Comparison of ENCODE assay signal across 10 mouse cellular contexts in genomic region chr6:64734441-64735320, GRCm38 (mm10). TPM values are rescaled to one million over a fixed set of nuclear protein-coding genes. Genes with fewer than 3 reads are reported as not detected.
DNase-seq lines count a peak whose midpoint lies in the region; ATAC-seq and TF ChIP-seq lines count a peak whose summit lies in the region.
"Had no signal": no experiment of that assay in that cellular context is flagged by ENCODE, and none has a peak within 500 bp of the region (broad histone marks: within the 10 kb centered on the region; RNA-seq: fewer than 3 reads in every experiment).

No protein-coding gene starts in this region.

- peak; percentile 75 for DNase-seq in heart, embryonic 10.5 days (ENCODE audit: low spot score)
- DNase-seq in heart, adult 18-20 months: no peak
- no peak for DNase-seq in ES-E14 (ENCODE audit: low read depth, low spot score)
- DNase-seq in embryonic facial prominence, embryonic 10.5 days (ENCODE audit: low spot score): peak; percentile 64
- DNase-seq in natural killer cell, adult 2 months (ENCODE audit: low spot score in 2 of 2): no peak

- H3K36me3 ChIP-seq in heart, embryonic 10.5 days: no peaks in the 10 kb centered on the region
- no peaks in the 10 kb centered on the region for H3K36me3 ChIP-seq in ES-E14 (ENCODE audit: control insufficient read depth, insufficient read depth, low read length, poor library complexity, severe bottlenecking)
- no peaks in the 10 kb centered on the region for H3K36me3 ChIP-seq in embryonic facial prominence, embryonic 10.5 days (replicated peaks)
- H3K36me3 ChIP-seq in hindbrain, embryonic 13.5 days: no peaks in the 10 kb centered on the region
- H3K36me3 ChIP-seq in midbrain, embryonic 15.5 days (replicated peaks): no peaks in the 10 kb centered on the region

- H3K27ac ChIP-seq in heart, embryonic 10.5 days: no peak overlapping the region
- H3K27ac ChIP-seq in ES-E14 (ENCODE audit: insufficient read depth, low read depth, low read length, poor library complexity, severe bottlenecking): no peak overlapping the region
- no peak overlapping the region for H3K27ac ChIP-seq in embryonic facial prominence, embryonic 10.5 days (replicated peaks)
- H3K27ac ChIP-seq in hindbrain, embryonic 13.5 days: no peak overlapping the region
- H3K27ac ChIP-seq in midbrain, embryonic 15.5 days: no peak overlapping the region

- H3K4me3 ChIP-seq in heart, embryonic 10.5 days: peak overlapping the region; percentile 64
- H3K4me3 ChIP-seq in ES-E14 (ENCODE audit: insufficient read depth in 1 of 2, low read depth in 1 of 2, low read length in 2 of 2, poor library complexity in 1 of 2, severe bottlenecking in 1 of 2): peak overlapping the region; percentile 53 to 56
- peak overlapping the region; percentile 63 for H3K4me3 ChIP-seq in embryonic facial prominence, embryonic 10.5 days
- peak overlapping the region; percentile 55 for H3K4me3 ChIP-seq in hindbrain, embryonic 13.5 days
- H3K4me3 ChIP-seq in midbrain, embryonic 15.5 days: peak overlapping the region; percentile 43

- H3K4me1 ChIP-seq in heart, embryonic 10.5 days: peaks cover 18% of the 10 kb centered on the region
- H3K4me1 ChIP-seq in ES-E14 (ENCODE audit: control insufficient read depth in 2 of 2, insufficient read depth in 2 of 2, low read length in 2 of 2, poor library complexity in 1 of 2): no peaks in the 10 kb centered on the region
- peaks cover 15% of the 10 kb centered on the region for H3K4me1 ChIP-seq in embryonic facial prominence, embryonic 10.5 days
- peaks cover 21% of the 10 kb centered on the region for H3K4me1 ChIP-seq in hindbrain, embryonic 13.5 days (replicated peaks)
- peaks cover 16% of the 10 kb centered on the region for H3K4me1 ChIP-seq in midbrain, embryonic 15.5 days

- WGBS in heart, embryonic 10.5 days: under 1% methylated on average over 54 of the region's 54 CpGs
- under 1% methylated on average over 54 of the region's 54 CpGs for WGBS in embryonic facial prominence, embryonic 10.5 days
- WGBS in hindbrain, embryonic 13.5 days: 1% methylated on average over 54 of the region's 54 CpGs
- 1% methylated on average over 54 of the region's 54 CpGs for WGBS in midbrain, embryonic 15.5 days

- H3K4me2 ChIP-seq in hindbrain, embryonic 13.5 days: peak overlapping the region; percentile 96
- peak overlapping the region; percentile 87 for H3K4me2 ChIP-seq in midbrain, embryonic 15.5 days

- H3K9ac ChIP-seq in ES-E14 (ENCODE audit: insufficient read depth, low read depth, low read length, poor library complexity, severe bottlenecking): peak overlapping the region; percentile 8; the same call in 1 of the 2 replicates
- peak overlapping the region; percentile 70 for H3K9ac ChIP-seq in hindbrain, embryonic 13.5 days
- peak overlapping the region; percentile 26; the same call in 1 of the 2 replicates for H3K9ac ChIP-seq in midbrain, embryonic 15.5 days

- peak; percentile 86 for ATAC-seq in hindbrain, embryonic 13.5 days (ENCODE audit: low FRiP score)
- peak; percentile 88 for ATAC-seq in midbrain, embryonic 15.5 days (replicated peaks)
- ATAC-seq in activated CD4-positive, CD25-positive, alpha-beta regulatory T cell, adult 4 months: no peak
- ATAC-seq: Patski had no signal

- in situ Hi-C loops in ES-E14 (cut with MboI; ENCODE audit: low sequenced_read_pairs in 2 of 2, unreplicated experiment in 2 of 2): no loop called here

- peaks cover 85% of the 10 kb centered on the region for H3K27me3 ChIP-seq in heart, embryonic 10.5 days (ENCODE audit: insufficient read depth, poor library complexity, severe bottlenecking)
- peaks cover 91% of the 10 kb centered on the region for H3K27me3 ChIP-seq in embryonic facial prominence, embryonic 10.5 days (replicated peaks; ENCODE audit: low read depth, poor library complexity, severe bottlenecking)
- peaks cover 78% of the 10 kb centered on the region for H3K27me3 ChIP-seq in hindbrain, embryonic 13.5 days
- H3K27me3 ChIP-seq in midbrain, embryonic 15.5 days (replicated peaks): peaks cover 46% of the 10 kb centered on the region

- no peaks in the 10 kb centered on the region for H3K9me3 ChIP-seq in heart, embryonic 10.5 days
- H3K9me3 ChIP-seq in ES-E14 (ENCODE audit: control insufficient read depth, insufficient read depth, low read depth, low read length): no peaks in the 10 kb centered on the region
- H3K9me3 ChIP-seq in embryonic facial prominence, embryonic 10.5 days: no peaks in the 10 kb centered on the region
- no peaks in the 10 kb centered on the region for H3K9me3 ChIP-seq in hindbrain, embryonic 13.5 days
- H3K9me3 ChIP-seq in midbrain, embryonic 15.5 days: no peaks in the 10 kb centered on the region

TF ChIP-seq in ES-E14, 5 proteins besides CTCF, POLR2A, EP300 and RAD21:
- TF ChIP-seq CHD2 (IDR thresholded peaks at IDR 0.05; ENCODE audit: low read depth, low read length): no peak
- no peak for TF ChIP-seq ZNF384 (IDR thresholded peaks at IDR 0.05; ENCODE audit: low read depth, low read length)

RNA-seq across cellular contexts. Expression of gene Atoh1, which starts 5.8 kb away (rescaled TPM):
- not detected in 2 replicates for polyA plus RNA-seq in heart, embryonic 10.5 days (2016; fragmentation: Nextera tagmentation; extraction: Ambion mirVana)
- not detected for total RNA-seq in heart, adult 18-20 months (2021)
- total RNA-seq in ES-E14 (2012; rRNA removed): 0.11 and 0.40 TPM in 2 replicates
- 1.1 and 2.9 TPM in 2 replicates for polyA plus RNA-seq in embryonic facial prominence, embryonic 10.5 days (2016; fragmentation: Nextera tagmentation; extraction: Ambion mirVana)
- 7.7 and 20.0 TPM in 2 replicates for polyA plus RNA-seq in hindbrain, embryonic 13.5 days (2015; fragmentation: Nextera tagmentation; extraction: Ambion mirVana)
- polyA plus RNA-seq in midbrain, embryonic 15.5 days (2015; fragmentation: Nextera tagmentation; extraction: Ambion mirVana): 1.4 and 1.5 TPM in 2 replicates
- not detected for polyA plus RNA-seq in activated CD4-positive, CD25-positive, alpha-beta regulatory T cell, adult 4 months (2017; shearing (Covaris generic))
- polyA plus RNA-seq: Patski; spleen, adult 2 months had no signal

Comparison
In these comparisons a context has a peak if more than half of its experiments do, and no peak if none do; other contexts are left out.
1. DNase-seq: peak in heart, embryonic 10.5 days (single experiment) and embryonic facial prominence, embryonic 10.5 days (single experiment); none in heart, adult 18-20 months (0 of 2), ES-E14 (single experiment) and natural killer cell, adult 2 months (0 of 2).
2. H3K9ac ChIP-seq: peak in every context shown above with its lines; median percentile 70 in hindbrain, embryonic 13.5 days; 26 in midbrain, embryonic 15.5 days; 8 in ES-E14.
3. Peak in every context shown above with its lines, with median percentiles within 50 percentile points of each other: H3K4me3 ChIP-seq.